ENCODE assay signal across 20 mouse cellular contexts in the genomic region with DNA sequence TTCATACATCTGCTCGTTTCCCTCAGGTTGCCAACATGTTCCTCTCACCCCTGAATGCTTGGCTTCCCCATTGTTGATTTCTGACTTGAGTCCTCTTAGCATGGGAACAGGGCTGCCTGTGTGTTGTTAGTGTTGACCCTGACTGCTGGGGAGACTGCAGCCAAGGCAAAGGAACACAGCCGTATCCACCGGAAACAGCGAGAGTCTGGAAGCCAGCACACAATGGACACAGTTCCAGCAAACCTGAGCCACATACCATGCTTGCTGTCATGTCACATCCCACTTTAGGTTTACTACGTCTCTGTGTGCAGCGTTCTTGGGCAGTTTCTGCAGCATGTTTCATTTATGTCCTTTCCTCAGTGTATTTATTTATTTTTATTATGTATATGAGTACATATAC. TPM values are rescaled to one million over a fixed set of nuclear protein-coding genes. Genes with fewer than 3 reads are reported as not detected.
A peak's percentile ranks its signal among the peaks of the same experiment; 100 is the strongest.
DNase-seq lines count a peak whose midpoint lies in the region; ATAC-seq and TF ChIP-seq lines count a peak whose summit lies in the region.
"Had no signal": no experiment of that assay in that cellular context is flagged by ENCODE, and none has a peak within 500 bp of the region (broad histone marks: within the 10 kb centered on the region; RNA-seq: fewer than 3 reads in every experiment).

No protein-coding gene starts in this region.

- DNase-seq in forebrain, embryonic 11.5 days (ENCODE audit: low spot score), result peak; percentile 40
- DNase-seq in forebrain, embryonic 14.5 days (ENCODE audit: low spot score), result no peak
- no peak for DNase-seq in lung, adult 18-20 months
- DNase-seq in midbrain, postnatal 0 days (ENCODE audit: low spot score), result no peak
- no peak for DNase-seq in midbrain, embryonic 11.5 days (ENCODE audit: low spot score, missing footprints)
- no peak for DNase-seq in urinary bladder, postnatal 25 days (ENCODE audit: low spot score)
- DNase-seq: cerebellum, adult 9-10 months; kidney, adult 8-10 months; liver, embryonic 13.5 days; right cerebral cortex, postnatal 14 days; spleen, adult 18-20 months had no signal

- no peak for TF ChIP-seq CTCF in midbrain, postnatal 0 days (IDR thresholded peaks at IDR 0.05)

- ATAC-seq in forebrain, embryonic 11.5 days (replicated peaks; ENCODE audit: low FRiP score), result no peak
- no peak for ATAC-seq in forebrain, embryonic 14.5 days
- ATAC-seq in lung, embryonic 16.5 days (ENCODE audit: low read depth), result peak; percentile 14; the same call in 1 of the 2 replicates
- ATAC-seq in midbrain, postnatal 0 days (ENCODE audit: low FRiP score), result no peak
- ATAC-seq in midbrain, embryonic 11.5 days (ENCODE audit: low FRiP score), result no peak
- ATAC-seq: forebrain, embryonic 15.5 days; hindbrain, embryonic 16.5 days; intestine, embryonic 15.5 days had no signal

- no peak overlapping the region for H3K4me2 ChIP-seq in forebrain, embryonic 11.5 days (ENCODE audit: low read depth, low read length, severe bottlenecking)
- H3K4me2 ChIP-seq in forebrain, embryonic 14.5 days (ENCODE audit: low read length), result no peak overlapping the region
- H3K4me2 ChIP-seq in lung, embryonic 16.5 days (ENCODE audit: low read depth, low read length), result no peak overlapping the region
- H3K4me2 ChIP-seq in midbrain, postnatal 0 days (ENCODE audit: low read depth, low read length, poor library complexity, severe bottlenecking), result no peak overlapping the region
- H3K4me2 ChIP-seq in midbrain, embryonic 11.5 days, result no peak overlapping the region
- H3K4me2 ChIP-seq: forebrain, embryonic 15.5 days; intestine, embryonic 15.5 days; liver, embryonic 13.5 days; lung, embryonic 15.5 days; midbrain, embryonic 12.5 days; neural tube, embryonic 12.5 days had no signal

- WGBS in forebrain, embryonic 11.5 days, result 84% methylated on average over 6 of the region's 6 CpGs
- 86% methylated on average over 6 of the region's 6 CpGs for WGBS in forebrain, embryonic 14.5 days
- WGBS in lung, embryonic 16.5 days, result 72% methylated on average over 6 of the region's 6 CpGs
- 70% methylated on average over 6 of the region's 6 CpGs for WGBS in midbrain, postnatal 0 days
- 80% methylated on average over 6 of the region's 6 CpGs for WGBS in midbrain, embryonic 11.5 days

- no peaks in the 10 kb centered on the region for H3K4me1 ChIP-seq in forebrain, embryonic 11.5 days (replicated peaks; ENCODE audit: control insufficient read depth, insufficient read depth, low read length)
- peaks cover 5% of the 10 kb centered on the region; the same call in 1 of the 2 replicates for H3K4me1 ChIP-seq in forebrain, embryonic 14.5 days (ENCODE audit: control insufficient read depth, insufficient read depth, low read length)
- peaks cover 10% of the 10 kb centered on the region for H3K4me1 ChIP-seq in lung, embryonic 16.5 days (replicated peaks; ENCODE audit: control insufficient read depth, insufficient read depth, low read length)
- H3K4me1 ChIP-seq in midbrain, postnatal 0 days (ENCODE audit: insufficient read depth, low read length), result peaks cover 3% of the 10 kb centered on the region; the same call in 1 of the 2 replicates
- no peaks in the 10 kb centered on the region for H3K4me1 ChIP-seq in midbrain, embryonic 11.5 days (ENCODE audit: control insufficient read depth, insufficient read depth, low read length)
- H3K4me1 ChIP-seq: liver, embryonic 13.5 days had no signal

- no peak overlapping the region for H3K9ac ChIP-seq in forebrain, embryonic 11.5 days (ENCODE audit: low read length)
- no peak overlapping the region for H3K9ac ChIP-seq in forebrain, embryonic 14.5 days (ENCODE audit: low read length)
- H3K9ac ChIP-seq in lung, embryonic 16.5 days (ENCODE audit: low read length), result no peak overlapping the region
- no peak overlapping the region for H3K9ac ChIP-seq in midbrain, postnatal 0 days (replicated peaks; ENCODE audit: low read length, poor library complexity, severe bottlenecking)
- H3K9ac ChIP-seq in midbrain, embryonic 11.5 days (ENCODE audit: low read length), result no peak overlapping the region
- H3K9ac ChIP-seq: forebrain, embryonic 15.5 days; intestine, embryonic 15.5 days; liver, embryonic 13.5 days; lung, embryonic 15.5 days; midbrain, embryonic 12.5 days; neural tube, embryonic 12.5 days had no signal

- no peak overlapping the region for H3K27ac ChIP-seq in forebrain, embryonic 11.5 days (ENCODE audit: low read depth, low read length)
- no peak overlapping the region for H3K27ac ChIP-seq in forebrain, embryonic 14.5 days (ENCODE audit: low read depth, low read length)
- H3K27ac ChIP-seq in lung, embryonic 16.5 days (ENCODE audit: low read length), result no peak overlapping the region
- peak overlapping the region; percentile 6; the same call in 1 of the 2 replicates for H3K27ac ChIP-seq in midbrain, postnatal 0 days (ENCODE audit: low read depth, low read length)
- no peak overlapping the region for H3K27ac ChIP-seq in midbrain, embryonic 11.5 days (ENCODE audit: low read depth, low read length)
- H3K27ac ChIP-seq: forebrain, embryonic 15.5 days; hindbrain, embryonic 10.5 days; intestine, embryonic 15.5 days; left cerebral cortex, adult 2 months; liver, embryonic 13.5 days; lung, embryonic 15.5 days; midbrain, embryonic 12.5 days; neural tube, embryonic 12.5 days had no signal

- H3K36me3 ChIP-seq in forebrain, embryonic 11.5 days (ENCODE audit: control insufficient read depth, insufficient read depth, low read length), result no peaks in the 10 kb centered on the region
- no peaks in the 10 kb centered on the region for H3K36me3 ChIP-seq in forebrain, embryonic 14.5 days (ENCODE audit: control insufficient read depth, insufficient read depth, low read length)
- H3K36me3 ChIP-seq in lung, embryonic 16.5 days (ENCODE audit: control insufficient read depth, insufficient read depth, low read length), result no peaks in the 10 kb centered on the region
- no peaks in the 10 kb centered on the region for H3K36me3 ChIP-seq in midbrain, postnatal 0 days (ENCODE audit: insufficient read depth, low read length)
- H3K36me3 ChIP-seq in midbrain, embryonic 11.5 days (ENCODE audit: control insufficient read depth, insufficient read depth, low read length), result no peaks in the 10 kb centered on the region
- H3K36me3 ChIP-seq: forebrain, embryonic 15.5 days; hindbrain, embryonic 10.5 days; intestine, embryonic 15.5 days; liver, embryonic 13.5 days; lung, embryonic 15.5 days; midbrain, embryonic 12.5 days; neural tube, embryonic 12.5 days had no signal

- H3K4me3 ChIP-seq in forebrain, embryonic 11.5 days (ENCODE audit: low read depth, low read length), result no peak overlapping the region
- H3K4me3 ChIP-seq in forebrain, embryonic 14.5 days (ENCODE audit: low read depth, low read length), result no peak overlapping the region
- no peak overlapping the region for H3K4me3 ChIP-seq in lung, embryonic 16.5 days (ENCODE audit: low read length)
- no peak overlapping the region for H3K4me3 ChIP-seq in midbrain, postnatal 0 days (ENCODE audit: low read depth, low read length)
- H3K4me3 ChIP-seq in midbrain, embryonic 11.5 days (ENCODE audit: low read depth, low read length), result no peak overlapping the region
- H3K4me3 ChIP-seq: forebrain, embryonic 15.5 days; hindbrain, embryonic 10.5 days; intestine, embryonic 15.5 days; left cerebral cortex, adult 2 months; liver, embryonic 13.5 days; lung, embryonic 15.5 days; midbrain, embryonic 12.5 days; neural tube, embryonic 12.5 days had no signal

- no peaks in the 10 kb centered on the region for H3K9me3 ChIP-seq in forebrain, embryonic 11.5 days (ENCODE audit: control insufficient read depth, low read length)
- H3K9me3 ChIP-seq in forebrain, embryonic 14.5 days (replicated peaks; ENCODE audit: control insufficient read depth, low read length), result no peaks in the 10 kb centered on the region
- H3K9me3 ChIP-seq in lung, embryonic 16.5 days (ENCODE audit: control insufficient read depth, low read length), result no peaks in the 10 kb centered on the region
- H3K9me3 ChIP-seq in midbrain, postnatal 0 days (ENCODE audit: low read length), result no peaks in the 10 kb centered on the region
- H3K9me3 ChIP-seq in midbrain, embryonic 11.5 days (ENCODE audit: control insufficient read depth, low read length), result no peaks in the 10 kb centered on the region
- H3K9me3 ChIP-seq: forebrain, embryonic 15.5 days; hindbrain, embryonic 10.5 days; intestine, embryonic 15.5 days; liver, embryonic 13.5 days; lung, embryonic 15.5 days; midbrain, embryonic 12.5 days; neural tube, embryonic 12.5 days had no signal

- H3K27me3 ChIP-seq in forebrain, embryonic 11.5 days (ENCODE audit: control insufficient read depth, insufficient read depth, low read length), result no peaks in the 10 kb centered on the region
- no peaks in the 10 kb centered on the region for H3K27me3 ChIP-seq in forebrain, embryonic 14.5 days (replicated peaks; ENCODE audit: control insufficient read depth, insufficient read depth, low read length)
- no peaks in the 10 kb centered on the region for H3K27me3 ChIP-seq in lung, embryonic 16.5 days (ENCODE audit: control insufficient read depth, insufficient read depth, low read depth, low read length)
- H3K27me3 ChIP-seq in midbrain, postnatal 0 days (ENCODE audit: insufficient read depth, low read length), result no peaks in the 10 kb centered on the region
- H3K27me3 ChIP-seq in midbrain, embryonic 11.5 days (ENCODE audit: control insufficient read depth, insufficient read depth, low read length), result no peaks in the 10 kb centered on the region
- H3K27me3 ChIP-seq: forebrain, embryonic 15.5 days; intestine, embryonic 15.5 days; liver, embryonic 13.5 days; lung, embryonic 15.5 days; midbrain, embryonic 12.5 days; neural tube, embryonic 12.5 days had no signal

RNA-seq across cellular contexts. Expression of a gene that starts 39.8 kb away (rescaled TPM):
- 15.1 and 15.2 TPM in 2 replicates for polyA plus RNA-seq in forebrain, embryonic 11.5 days (2014; fragmentation: Nextera tagmentation; extraction: Ambion mirVana)
- polyA plus RNA-seq in forebrain, embryonic 14.5 days (2014; fragmentation: Nextera tagmentation; extraction: Ambion mirVana), result 7.7 and 8.4 TPM in 2 replicates
- polyA plus RNA-seq in lung, embryonic 16.5 days (2015; fragmentation: Nextera tagmentation; extraction: Ambion mirVana), result 9.9 and 10.8 TPM in 2 replicates
- 31.5 and 38.5 TPM in 2 replicates for total RNA-seq in midbrain, postnatal 0 days (2014; rRNA removed)
- 3.9 and 5.3 TPM in 2 replicates for polyA plus RNA-seq in midbrain, postnatal 0 days (2015; fragmentation: Nextera tagmentation; extraction: Ambion mirVana)
- polyA plus RNA-seq in midbrain, embryonic 11.5 days (2014; fragmentation: Nextera tagmentation; extraction: Ambion mirVana), result 22.3 and 23.1 TPM in 2 replicates
